Mouse (Mus musculus): ENCODE measurements around the gene M1ap.

M1ap gene

DNA sequence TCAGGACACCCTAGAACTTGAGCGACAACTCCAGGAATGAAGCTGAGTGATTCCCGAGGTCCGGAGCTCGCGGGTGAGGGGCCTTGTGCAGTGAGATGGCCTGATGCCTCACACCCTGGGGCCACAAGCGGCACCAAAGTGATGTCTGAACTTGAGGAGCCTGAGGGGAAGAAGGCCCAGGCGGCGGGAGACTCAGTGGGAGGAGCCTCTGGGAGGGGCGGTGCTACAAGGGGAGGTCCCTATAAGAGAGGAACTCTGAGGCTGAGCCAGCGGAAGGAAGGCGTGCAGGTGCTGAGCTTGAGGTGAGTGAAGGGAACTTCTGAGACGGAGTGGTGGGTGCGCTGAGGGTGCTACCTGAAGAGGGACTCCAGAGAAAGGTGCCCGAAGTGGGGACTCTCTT is at the start of gene M1ap:
Gene M1ap (plus strand): TSS at position 252 of the 400 bp plus-strand sequence.
- in situ Hi-C loops (cut with MboI, MseI): no loop called here

DNA sequence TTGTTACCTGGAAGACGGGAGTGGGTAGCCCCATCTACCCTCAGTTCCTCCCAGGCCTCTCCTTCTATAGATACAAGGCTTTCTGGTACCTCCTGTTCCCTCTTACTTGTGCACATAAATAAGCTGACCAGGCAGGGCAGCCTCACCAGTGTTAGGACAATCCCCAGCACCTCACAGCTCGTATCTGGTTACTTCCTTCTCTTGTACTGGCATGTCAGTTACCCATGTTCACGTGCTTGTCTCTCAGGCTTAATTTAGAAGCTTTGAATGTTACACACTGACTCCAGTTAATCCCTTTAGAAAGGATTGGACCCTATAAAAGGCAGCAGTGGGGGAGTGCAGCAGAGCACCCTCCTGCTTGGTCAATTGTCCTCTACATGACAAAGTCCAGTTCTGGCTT is 49.4 kb upstream of the M1ap start:
- in situ Hi-C loops (cut with MboI, MseI): loop anchor here (10.0 kb wide), 1 partner anchor 183 kb away; no protein-coding TSS in a partner anchor

DNA sequence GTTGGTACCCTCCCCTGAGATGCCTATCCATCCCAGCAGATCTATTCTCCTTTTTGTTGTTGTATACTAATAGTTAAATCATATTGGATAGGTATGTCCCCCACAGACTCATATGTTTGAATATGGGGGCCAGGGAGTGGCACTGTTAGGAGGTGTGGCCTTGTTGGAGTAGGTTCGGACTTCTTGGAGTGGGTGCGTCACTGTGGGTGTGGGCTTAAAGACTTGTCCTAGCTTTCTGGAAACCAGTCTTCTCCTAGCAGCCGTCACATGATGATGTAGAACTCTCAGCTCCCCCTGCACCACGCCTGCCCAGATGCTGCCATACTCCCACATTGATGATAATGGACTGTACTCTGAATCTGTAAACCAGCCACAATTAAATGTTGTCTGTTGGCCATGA is 48.5 kb upstream of the M1ap start:
- in situ Hi-C loops (cut with MboI, MseI): loop anchor here (10.0 kb wide), 1 partner anchor 183 kb away; no protein-coding TSS in a partner anchor

DNA sequence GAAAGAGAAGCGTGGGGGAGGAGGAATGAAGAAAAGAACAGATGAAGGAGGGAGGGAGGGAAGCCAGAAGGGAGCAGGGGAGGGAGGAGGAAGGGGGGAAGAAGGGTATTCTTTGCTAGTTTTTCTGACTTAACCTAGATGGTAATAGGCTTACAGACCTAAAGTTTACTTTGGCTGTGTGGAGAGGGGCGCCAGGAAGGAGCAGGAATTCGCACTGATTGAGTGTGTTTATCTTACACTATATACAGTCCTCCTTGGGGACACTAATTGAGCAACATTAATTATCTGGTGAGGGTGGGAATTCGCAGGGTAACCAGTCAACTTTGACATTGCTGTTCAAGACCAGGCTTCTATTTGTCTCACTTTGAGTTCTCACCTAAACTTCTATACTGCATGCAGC is 48.0 kb upstream of the M1ap start:
- in situ Hi-C loops (cut with MboI, MseI): loop anchor here (10.0 kb wide), 1 partner anchor 184 kb away; no protein-coding TSS in a partner anchor

DNA sequence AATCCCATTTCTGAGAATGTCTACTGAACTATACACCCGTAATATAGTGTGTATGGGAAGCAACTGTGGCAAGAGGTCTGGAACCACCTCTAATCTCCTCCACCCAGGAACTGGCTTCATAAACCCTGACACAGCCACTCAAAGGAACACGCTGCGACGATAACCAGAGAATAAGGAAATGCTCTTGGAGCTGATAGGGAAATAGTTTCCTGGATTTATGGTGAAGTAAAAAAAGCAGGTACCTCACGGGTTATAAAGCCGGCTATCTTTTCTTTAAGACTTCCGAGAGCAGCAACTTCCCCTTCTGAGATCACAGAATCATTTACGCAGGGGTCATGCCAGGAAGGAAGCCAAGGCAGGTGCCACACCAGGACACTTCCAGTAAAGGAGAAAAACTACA is 44.1 kb upstream of the M1ap start:
- in situ Hi-C loops (cut with MboI, MseI): no loop called here

DNA sequence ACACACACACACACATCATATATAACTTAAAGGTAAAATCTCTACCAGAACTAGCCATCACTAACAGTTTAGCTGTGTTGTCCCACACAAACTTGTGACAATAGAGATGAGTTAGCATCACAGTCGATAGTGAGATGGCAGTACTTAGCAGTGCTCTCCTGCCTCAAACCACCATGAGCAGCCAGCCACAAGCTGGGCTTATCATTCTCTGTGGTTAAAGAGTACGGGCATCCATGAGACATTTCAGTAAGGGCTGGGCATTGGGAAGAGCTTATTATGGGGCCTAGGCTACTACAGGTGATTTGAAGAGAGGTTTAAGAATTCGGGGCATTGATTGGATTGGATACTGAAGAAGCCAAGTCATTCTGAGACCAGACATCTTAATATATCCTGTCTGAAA is 39.7 kb upstream of the M1ap start:
- in situ Hi-C loops (cut with MboI, MseI): no loop called here

DNA sequence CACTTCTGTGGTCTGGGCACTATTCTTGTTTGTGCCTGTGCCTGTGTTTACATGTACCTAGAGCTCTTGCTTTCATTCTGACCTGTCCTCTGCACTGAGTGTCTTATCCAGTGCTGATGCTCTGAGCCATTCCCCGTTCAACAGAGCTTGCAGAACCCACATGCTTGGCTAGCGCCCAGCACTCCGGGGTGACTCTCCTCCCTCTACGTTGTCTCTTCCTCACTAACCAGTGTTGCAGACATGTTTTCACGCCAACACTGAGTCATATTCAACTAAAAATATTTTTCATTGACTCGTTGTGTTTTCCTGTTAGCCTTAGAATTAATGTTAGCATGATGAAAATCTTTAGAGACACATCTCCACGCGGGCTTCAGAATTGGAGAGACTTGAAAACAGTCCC is 38.7 kb upstream of the M1ap start:
- in situ Hi-C loops (cut with MboI, MseI): no loop called here

DNA sequence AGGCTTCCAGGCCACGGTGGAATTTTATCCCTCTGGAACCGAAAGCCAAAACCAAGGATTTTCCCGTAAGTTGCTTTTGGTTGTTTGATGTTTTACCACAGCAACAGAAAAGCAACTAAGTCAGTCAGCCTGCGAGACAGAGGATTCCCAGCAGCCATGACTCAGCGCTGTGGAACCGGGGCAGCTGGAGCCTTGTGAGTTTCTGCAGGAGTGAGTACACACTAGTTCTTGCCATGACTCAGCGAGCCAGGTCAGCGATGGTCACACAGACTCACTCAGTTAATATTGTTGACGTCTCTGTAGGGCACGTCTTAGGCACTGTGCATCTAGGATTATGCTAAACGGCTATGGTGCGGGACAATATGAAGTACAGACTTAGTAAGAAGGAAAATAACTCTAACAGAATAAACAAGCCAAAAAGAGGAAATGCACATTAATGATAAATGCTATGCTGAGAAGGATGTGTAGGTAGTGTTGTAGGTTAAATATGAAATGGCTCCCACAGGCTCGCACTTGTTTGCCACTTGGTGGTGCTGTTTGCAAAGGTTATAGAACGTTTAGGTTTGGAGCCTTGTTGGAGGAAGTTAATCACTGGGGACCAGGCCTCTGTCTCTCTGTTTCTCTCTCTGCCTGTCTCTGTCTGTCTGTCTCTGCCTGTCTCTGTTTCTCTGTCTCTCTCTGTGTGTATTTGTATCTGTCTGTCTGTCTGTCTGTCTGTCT is 37.4 kb upstream of the M1ap start:
- in situ Hi-C loops (cut with MboI, MseI): no loop called here

DNA sequence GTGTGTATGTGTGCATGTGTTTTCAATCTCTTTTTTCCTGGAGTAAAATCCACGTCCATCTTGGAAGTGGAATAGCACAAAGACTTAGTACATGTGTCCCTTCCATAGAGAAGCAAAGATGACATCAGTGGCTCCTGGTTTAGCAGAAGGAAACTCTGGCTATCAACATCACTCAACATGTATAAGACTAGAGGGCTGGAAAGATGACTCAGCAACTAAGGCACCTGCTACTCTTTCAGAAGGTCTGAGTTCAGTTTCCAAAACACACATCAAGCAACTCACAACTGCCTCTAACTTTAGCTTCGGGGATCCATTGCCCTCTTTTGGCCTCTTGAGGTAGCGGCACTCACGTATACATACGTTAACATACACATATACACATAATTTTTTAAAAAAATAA is 35.4 kb upstream of the M1ap start:
- in situ Hi-C loops (cut with MboI, MseI): loop anchor here (5.0 kb wide), 1 partner anchor 61 kb away; no protein-coding TSS in a partner anchor

DNA sequence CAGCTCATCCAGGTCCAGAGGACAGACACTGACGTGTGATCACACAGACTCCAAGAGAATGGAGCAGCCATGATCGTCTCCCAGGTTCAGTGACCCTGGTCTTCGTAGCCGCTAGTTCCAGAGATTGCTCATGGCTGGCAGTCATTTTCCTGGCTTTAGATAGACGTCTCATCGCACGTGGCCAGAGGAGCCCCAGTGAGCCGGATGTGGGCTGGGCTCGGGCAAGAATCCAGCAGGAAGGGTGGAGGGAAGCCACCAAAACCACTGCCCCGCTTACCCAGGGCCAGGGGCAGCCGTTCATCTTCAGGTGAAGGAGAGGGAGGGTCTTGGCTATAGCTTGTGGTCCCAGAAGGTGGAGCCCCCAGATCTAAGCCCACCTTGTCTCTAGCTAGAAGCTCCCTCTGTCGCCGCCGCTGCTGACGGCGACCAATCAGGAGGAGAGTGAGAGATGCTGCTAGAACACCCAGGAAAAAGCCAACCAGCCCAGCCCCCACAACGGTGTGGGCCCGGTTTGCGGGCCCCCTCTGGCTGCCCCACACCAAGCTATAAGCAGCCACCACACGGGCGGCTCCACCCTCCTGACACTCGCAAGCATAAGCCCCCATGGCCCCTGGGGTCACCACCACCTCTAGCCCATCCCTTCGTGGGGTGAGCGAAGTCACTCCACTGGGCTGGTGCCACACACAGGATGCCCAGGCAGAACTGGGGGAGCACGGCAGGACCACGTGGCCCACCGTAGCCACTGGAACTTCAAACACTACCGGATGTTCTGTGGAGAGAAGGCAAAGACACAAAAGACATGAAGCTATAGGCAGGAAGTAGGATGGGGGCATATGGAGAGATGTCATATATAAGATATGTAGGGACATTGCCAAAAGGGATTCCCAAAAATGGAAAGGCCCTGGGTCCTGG is 33.1 kb upstream of the M1ap start:
- in situ Hi-C loops (cut with MboI, MseI): loop anchor here (5.0 kb wide), 1 partner anchor 59 kb away; no protein-coding TSS in a partner anchor

DNA sequence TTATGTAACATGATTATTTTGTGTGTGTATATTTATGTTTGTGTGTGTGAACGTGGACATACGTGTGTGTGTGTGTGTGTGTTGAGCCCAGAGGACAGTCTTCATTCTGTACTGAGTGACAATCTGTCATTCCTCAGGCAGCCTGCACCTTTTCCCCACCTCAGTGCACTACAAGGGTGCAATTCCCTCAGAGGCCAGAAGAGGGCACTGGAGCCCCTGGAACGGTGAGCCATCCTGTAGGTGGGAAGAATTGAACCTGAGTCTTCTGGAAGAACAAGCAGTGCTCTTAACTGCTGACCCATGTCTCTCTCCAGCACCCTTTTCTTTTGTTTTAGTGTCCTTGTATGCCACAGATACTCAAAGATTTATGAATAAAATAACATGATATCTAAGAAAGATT is 30.8 kb upstream of the M1ap start:
- in situ Hi-C loops (cut with MboI, MseI): no loop called here

DNA sequence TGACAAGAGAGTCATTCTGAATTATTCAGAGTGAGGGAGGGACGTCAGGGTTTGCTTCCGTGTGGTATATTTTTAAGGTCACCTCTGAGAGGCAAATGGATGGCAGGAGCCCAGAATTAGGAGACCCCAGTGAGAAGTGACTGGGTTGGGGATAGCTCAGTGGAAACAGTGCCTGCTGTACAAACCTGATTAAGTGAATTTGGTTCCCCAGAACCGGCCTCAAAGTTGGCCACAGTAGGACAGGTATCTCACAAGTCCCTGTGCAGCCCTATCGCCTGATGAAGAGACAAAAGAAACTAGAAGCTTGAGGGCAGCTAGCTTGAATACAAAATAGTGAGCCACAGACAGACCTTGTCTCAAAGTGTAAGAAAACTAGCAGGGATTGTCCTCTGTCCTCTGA is 30.2 kb upstream of the M1ap start:
- in situ Hi-C loops (cut with MboI, MseI): no loop called here

DNA sequence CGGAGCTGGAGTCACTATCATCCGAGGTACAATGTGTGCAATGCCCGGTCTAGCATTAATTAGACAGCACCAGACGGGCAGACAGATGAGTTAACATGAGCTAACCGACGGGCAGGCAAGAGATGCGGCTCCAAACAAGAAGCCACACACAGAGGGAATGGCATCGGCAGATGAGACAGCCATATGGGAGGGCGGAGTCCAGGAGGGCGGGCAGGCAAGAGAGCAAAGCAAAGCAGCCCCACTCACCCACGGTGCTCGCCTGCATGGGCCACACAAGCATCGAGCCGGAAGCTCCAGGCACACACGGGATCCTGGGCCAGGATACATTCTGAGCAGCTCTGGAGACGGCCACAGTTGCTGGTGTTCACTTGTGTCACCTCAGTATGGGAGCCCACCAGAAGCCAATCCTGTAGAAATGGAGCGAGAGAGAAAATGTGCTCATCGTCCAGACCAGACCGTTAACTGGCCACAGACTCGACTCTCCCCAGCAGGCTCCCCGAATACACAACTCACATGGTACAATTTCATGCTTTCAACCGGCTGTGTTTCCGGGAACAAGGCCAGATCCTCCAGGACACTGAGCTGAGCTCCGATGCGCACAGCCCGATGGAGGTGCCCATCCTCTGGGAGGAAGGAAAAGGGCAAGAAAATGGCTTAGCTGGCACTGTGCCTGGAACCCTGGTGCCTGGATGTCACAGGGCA is 29.5 kb upstream of the M1ap start:
- in situ Hi-C loops (cut with MboI, MseI): no loop called here

DNA sequence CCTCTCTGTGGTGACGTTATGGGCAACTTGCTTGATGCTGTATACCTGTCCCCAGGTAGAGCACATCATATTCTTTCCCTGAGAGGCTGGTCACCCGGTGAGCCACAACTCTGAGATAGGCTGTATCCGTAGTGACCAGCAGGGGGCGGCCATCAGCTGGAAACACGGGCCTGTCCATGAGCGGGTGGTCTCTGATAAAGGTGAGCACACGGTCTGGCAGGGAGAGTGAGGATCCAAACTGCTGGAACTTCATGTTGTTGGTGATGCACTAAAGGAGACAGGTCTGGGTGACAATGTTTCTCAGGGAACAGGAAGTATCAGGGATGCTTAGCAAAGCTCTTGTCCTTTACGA is 28.9 kb upstream of the M1ap start:
- in situ Hi-C loops (cut with MboI, MseI): no loop called here

DNA sequence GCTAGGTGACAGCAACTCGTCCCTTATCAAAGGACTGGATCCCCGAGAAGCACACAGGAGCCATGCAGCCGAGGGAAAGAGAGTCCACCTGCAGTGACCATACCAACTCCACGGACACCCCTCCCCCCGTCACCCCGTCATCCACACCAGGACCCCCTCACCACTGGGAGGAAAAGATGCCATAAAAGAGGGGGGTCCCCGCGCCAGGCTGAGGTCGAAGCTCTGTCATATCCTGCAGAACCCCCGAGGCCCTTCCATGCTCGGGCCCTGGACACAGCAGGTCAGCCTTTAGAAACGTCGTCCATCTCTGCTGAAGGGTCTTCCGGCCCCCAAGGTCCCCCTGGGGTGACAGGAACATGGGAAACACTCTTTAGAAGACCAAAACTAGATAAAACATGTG is 28.3 kb upstream of the M1ap start:
- in situ Hi-C loops (cut with MboI, MseI): no loop called here

DNA sequence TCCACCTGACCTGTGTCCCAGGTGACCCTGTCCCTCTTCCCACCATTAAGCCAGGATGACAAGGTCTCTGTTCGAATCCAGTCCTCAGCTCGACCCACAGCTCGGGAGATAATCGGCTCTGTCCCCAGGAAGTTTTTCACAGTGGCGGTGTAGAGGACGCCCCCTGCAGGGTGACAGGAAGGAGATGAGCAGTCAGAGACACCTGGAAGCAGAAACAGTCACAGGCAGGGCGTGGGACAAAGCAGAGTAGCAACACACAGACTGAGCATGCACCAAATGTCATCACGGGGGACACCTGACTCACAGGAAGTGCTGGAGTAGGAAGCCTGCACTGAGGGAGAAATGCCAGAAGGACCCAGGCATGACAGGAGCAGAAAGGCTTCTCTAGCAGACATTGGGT is 27.2 kb upstream of the M1ap start:
- in situ Hi-C loops (cut with MboI, MseI): no loop called here

DNA sequence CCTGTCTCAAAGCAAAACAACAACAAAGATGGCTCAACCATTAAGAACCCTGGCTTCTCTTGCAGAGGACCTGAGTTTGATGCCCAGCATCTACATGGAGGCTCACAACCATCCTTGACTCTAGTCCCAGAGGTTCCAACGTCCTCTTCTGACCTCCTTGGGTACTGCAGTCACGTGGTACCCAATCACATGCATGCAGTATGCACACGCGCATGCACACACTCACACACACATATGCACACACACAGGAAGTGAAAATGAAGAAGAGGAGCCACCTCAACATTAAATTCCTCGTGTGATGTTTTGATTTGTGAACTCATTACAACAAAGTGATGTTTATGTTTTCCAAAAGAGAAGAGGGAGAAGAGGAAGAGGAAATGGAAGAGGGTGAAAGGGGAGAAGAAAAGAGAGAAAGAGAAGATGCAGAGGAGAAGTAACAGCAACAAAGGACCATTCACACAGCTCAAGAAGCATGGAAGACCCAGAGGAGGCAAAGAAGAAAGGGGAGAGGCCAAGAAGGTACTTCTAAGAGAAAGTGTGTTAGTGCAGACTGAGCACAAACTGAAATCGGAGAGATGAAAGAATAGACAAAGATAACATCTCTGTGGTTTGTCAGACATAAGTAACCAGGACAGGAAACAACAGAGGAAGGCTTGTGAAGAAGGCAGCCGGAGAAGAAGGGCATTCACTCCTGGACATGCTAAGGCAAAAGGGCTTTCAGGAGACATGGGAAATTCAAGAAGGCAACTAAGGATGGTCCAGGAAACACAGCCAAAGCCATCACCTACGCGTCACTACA is 25.1 kb upstream of the M1ap start:
- in situ Hi-C loops (cut with MboI, MseI): no loop called here

DNA sequence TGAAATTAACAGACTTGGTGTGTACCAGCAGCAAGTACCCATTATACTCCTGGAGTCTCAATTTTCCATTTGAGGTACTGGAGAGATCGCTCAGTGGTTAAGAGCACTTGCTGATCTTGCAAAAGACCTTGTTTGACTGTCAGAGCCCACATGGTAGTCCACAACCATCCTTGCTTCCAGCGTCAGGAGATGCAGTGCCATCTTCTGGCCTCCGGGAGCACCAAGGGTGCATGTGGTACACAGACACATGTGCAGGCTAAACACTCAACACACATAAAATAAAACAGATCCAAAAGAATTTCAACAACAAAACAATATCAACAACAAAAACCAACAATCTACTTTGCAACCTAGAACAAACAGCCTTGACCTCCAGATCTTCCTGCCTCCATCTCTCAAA is 21.7 kb upstream of the M1ap start:
- in situ Hi-C loops (cut with MboI, MseI): no loop called here

DNA sequence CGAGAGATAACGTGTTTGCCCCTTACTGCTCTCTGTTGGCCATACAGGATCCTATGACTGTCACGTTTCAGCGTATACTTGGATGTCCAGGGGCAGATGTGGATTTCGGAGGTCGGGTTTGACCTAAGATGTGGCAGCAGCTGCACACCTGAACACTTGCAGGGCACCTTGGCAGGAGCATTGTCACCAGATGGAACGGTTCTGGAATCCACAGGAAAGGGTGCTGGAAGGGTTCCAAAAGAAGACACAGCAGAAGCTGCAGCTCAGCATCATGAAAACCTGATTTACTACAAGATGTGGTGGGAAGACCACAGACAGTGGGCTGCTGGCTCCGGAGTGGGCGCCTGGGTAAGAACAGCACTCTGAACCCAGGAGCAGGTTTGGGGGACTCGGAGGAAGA is 20.6 kb upstream of the M1ap start:
- in situ Hi-C loops (cut with MboI, MseI): no loop called here

DNA sequence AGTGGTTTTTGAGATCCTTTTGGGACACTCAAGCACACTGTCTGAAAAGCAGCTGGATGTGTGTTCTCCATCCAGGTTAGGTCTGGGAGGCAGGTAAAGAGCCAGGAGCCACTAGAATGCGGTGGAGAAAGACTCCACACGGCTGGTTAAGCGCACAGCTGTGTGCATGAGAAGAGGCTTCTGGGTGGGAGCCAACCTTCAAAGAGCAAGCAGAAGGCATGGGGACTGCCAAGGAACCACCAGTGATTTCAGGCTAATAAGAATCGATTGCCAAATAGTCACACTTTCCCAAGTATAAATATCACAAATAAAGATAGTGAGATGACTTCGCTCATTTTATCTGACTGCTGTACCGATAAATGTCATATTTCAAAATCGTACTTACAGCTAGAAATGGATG is 20.2 kb upstream of the M1ap start:
- in situ Hi-C loops (cut with MboI, MseI): no loop called here

DNA sequence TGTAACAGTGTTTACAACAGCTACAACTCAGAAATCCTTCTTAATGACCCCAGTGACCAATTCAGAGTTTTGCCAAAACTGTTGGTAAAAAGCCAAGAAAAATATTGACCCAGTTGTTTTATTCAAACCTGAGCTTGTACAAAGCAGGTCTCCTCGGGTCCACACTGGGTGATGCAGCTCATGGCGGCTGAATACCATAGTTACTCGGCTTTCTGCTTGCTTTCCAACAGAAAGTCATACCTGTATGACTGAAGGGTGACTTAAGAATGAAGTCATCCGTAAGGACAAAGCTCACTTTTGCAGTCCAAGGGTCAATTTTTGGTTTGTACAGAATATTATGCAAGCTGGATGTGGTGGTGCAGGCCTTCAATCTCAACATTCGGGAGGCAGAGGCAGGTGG is 19.1 kb upstream of the M1ap start:
- in situ Hi-C loops (cut with MboI, MseI): no loop called here

Data from T-helper 2 cell (primary cell).